Mouse (Mus musculus): ENCODE measurements around the gene Olig3. TPM values are rescaled to one million over a fixed set of nuclear protein-coding genes. Genes with fewer than 3 reads are reported as not detected.

The Olig3 gene
- 9.2 and 11.1 TPM in 2 replicates for polyA plus RNA-seq (2014; fragmentation: Nextera tagmentation; extraction: Ambion mirVana)

DNA sequence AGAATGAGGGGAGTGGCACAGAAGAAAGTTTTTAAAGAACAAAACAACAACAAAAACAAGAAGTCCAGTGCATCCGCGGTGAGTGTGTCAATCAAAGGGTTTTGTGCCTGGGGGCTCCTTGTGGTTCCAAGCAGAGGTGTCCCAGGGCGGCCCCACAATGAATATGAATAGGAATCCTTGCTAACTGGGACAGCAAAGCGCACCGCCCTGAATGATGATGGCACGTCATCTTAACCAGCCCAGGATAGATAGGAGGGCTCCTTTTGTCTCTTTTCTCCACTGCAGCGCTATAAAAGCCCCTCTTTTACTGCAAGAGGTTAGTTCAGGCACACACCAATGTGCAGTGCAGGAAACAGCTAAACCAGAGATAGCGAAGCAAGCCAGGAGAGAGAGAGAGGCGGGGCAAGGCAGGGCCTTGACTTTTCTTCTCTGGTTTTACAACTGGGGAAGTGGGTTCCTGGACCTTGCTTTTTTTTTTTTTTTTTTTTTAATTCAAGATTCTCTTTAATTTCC, at the start of gene Olig3:
Gene Olig3, plus strand, starts transcription at position 463 of the 513 bp plus-strand sequence.
- peaks cover 100% of the 10 kb centered on the region for H3K27me3 ChIP-seq (ENCODE audit: control insufficient read depth, insufficient read depth, low read length)
- DNase-seq (ENCODE audit: low spot score) (no peak), ATAC-seq (ENCODE audit: low FRiP score) (no peak)
- H3K4me1 ChIP-seq (replicated peaks; ENCODE audit: control insufficient read depth, insufficient read depth, low read length) = no peaks in the 10 kb centered on the region; the same call in 1 of the 2 replicates
- WGBS = 2% methylated on average over 9 of the region's 9 CpGs
- no peaks in the 10 kb centered on the region for H3K36me3 ChIP-seq (replicated peaks; ENCODE audit: control insufficient read depth, insufficient read depth)
- peak within 1 kb of the TSS; percentile 30 for H3K4me3 ChIP-seq (replicated peaks; ENCODE audit: low read length)
- 0 out of 2 replicates have a peak within 1 kb of the TSS, but pooled peaks have one; percentile 32 for H3K27ac ChIP-seq
- H3K9ac ChIP-seq = peak within 1 kb of the TSS; percentile 43
- H3K9me3 ChIP-seq (ENCODE audit: control insufficient read depth, low read length) = no peaks in the 10 kb centered on the region
- peak within 1 kb of the TSS; percentile 49 for H3K4me2 ChIP-seq (replicated peaks)

DNA sequence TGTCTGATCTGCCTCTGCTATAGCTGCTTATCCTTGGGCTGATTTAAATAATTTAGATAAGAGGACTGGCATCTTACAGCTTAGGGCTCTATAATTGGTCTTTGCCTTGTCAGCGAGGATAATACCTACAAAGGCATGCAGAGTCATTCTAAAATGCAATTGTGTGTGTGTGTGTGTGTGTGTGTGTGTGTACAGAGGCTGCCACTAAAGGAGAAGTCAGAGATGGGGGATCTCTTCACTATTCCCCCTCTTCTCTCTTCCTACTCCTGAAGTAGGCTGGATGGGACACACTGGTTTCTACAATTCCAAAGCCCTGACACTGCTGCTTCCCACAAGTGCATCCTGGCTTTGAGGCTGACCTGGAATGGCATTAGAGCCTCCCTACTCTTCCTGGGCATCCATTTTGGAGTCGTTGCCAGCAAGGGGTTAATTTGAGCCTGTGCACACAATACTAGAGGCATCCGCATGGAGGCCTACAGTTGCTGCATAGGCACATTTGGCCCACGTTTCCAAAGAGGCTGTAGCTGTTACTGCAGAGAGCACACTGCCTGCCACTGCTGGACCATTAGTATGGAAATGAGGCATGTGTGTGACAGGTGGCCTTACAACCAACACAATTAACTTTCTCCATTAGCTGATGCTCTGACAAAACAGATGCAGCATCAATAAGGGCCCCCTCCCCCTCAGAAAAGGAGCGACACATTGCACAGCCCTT, 46.5 kb upstream of the Olig3 start:
- DNase-seq (ENCODE audit: low spot score) (peak; percentile 55), ATAC-seq (ENCODE audit: low FRiP score) (peak; percentile 95)
- no peaks in the 10 kb centered on the region; the same call in 1 of the 2 replicates for H3K4me1 ChIP-seq (replicated peaks; ENCODE audit: control insufficient read depth, insufficient read depth, low read length)
- 10% methylated on average over 5 of the region's 5 CpGs for WGBS
- no peaks in the 10 kb centered on the region for H3K36me3 ChIP-seq (replicated peaks; ENCODE audit: control insufficient read depth, insufficient read depth)
- H3K27me3 ChIP-seq (ENCODE audit: control insufficient read depth, insufficient read depth, low read length) = peaks cover 31% of the 10 kb centered on the region
- H3K9ac ChIP-seq = no peak overlapping the region
- no peaks in the 10 kb centered on the region for H3K9me3 ChIP-seq (ENCODE audit: control insufficient read depth, low read length)
- no peak overlapping the region for H3K4me3 ChIP-seq (replicated peaks; ENCODE audit: low read length)
- H3K4me2 ChIP-seq (replicated peaks) = peak overlapping the region; percentile 25; the same call in 1 of the 2 replicates
- no peak overlapping the region for H3K27ac ChIP-seq

DNA sequence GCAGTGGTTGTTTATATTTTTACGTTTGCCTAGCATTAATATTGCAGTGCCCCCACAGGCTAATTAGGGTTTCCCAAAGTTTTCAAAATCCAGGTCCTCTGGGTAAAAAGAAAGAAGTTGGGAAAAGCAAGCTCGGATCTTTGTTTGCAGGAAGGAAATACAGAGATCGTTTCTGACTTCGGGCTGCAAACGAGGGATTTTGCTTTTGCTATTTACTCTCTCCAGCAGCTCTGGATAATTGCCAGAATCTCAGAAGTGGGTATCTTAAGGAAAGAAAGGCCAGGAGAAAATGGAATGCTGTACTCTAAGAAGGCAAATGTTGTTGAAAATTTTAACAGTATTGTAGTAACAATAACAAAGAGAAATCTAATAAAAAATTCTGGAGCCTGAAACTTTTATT, 45.9 kb upstream of the Olig3 start:
- ATAC-seq (ENCODE audit: low FRiP score) (no peak), DNase-seq (ENCODE audit: low spot score) (peak; percentile 53)
- Histone ChIP-seq H3K27me3 (ENCODE audit: control insufficient read depth, insufficient read depth, low read length) (peaks cover 34% of the 10 kb centered on the region), H3K9ac (no peak overlapping the region), H3K4me2 (replicated peaks) (peak overlapping the region; percentile 25; the same call in 1 of the 2 replicates), H3K36me3 (replicated peaks; ENCODE audit: control insufficient read depth, insufficient read depth) (no peaks in the 10 kb centered on the region), H3K27ac (0 out of 2 replicates have a peak overlapping the region, but pooled peaks have one; percentile 20), H3K4me3 (replicated peaks; ENCODE audit: low read length) (no peak overlapping the region), H3K4me1 (replicated peaks; ENCODE audit: control insufficient read depth, insufficient read depth, low read length) (no peaks in the 10 kb centered on the region; the same call in 1 of the 2 replicates), H3K9me3 (ENCODE audit: control insufficient read depth, low read length) (no peaks in the 10 kb centered on the region)
- WGBS = 14% methylated on average over 5 of the region's 5 CpGs

DNA sequence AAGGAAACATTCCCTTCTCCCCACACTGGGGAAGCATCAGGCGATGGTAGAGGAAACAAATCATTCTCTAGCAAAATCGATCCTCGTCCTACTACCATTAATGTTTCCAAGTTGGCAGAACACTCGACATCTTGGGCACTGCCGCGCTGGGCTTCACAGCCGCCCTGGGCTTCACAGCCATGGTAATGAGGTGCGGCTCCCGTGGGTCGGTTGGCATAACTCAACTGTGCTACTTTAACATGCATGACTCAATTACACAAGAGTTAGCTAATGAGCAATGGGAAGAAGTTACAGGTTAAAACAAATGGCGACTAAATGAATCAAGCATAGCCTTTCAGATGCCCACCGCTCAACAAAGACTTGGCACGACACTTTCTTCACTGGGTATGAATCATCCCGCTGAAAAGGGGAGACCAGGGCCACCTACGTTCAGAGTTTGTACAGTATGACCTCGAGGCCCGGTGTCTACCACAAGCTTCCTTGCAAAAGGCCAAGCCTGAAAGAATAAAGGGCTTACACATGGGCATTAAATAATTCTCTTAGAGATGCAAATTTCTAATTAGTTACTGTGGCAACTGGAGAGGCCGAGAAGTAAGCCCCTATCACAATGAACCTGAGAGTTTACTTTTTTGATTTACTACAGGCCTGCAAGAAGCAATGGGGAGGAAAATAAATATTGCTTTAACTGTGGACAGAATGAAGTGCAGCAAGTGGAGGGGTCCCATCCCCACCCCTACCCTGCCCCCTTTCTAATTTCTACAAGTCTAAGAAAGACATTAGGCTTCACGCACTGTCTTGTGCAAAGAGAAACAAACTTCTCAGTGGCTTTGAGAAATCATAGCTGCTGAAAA, 38.1 kb upstream of the Olig3 start:
- Histone ChIP-seq H3K36me3 (replicated peaks; ENCODE audit: control insufficient read depth, insufficient read depth) (no peaks in the 10 kb centered on the region), H3K4me1 (replicated peaks; ENCODE audit: control insufficient read depth, insufficient read depth, low read length) (0 out of 2 replicates have a peak, but pooled peaks cover 3% of the 10 kb centered on the region), H3K4me2 (replicated peaks) (no peak overlapping the region), H3K27me3 (ENCODE audit: control insufficient read depth, insufficient read depth, low read length) (peaks cover 76% of the 10 kb centered on the region), H3K9me3 (ENCODE audit: control insufficient read depth, low read length) (no peaks in the 10 kb centered on the region), H3K9ac (no peak overlapping the region), H3K4me3 (replicated peaks; ENCODE audit: low read length) (no peak overlapping the region), H3K27ac (no peak overlapping the region)
- no peak for DNase-seq (ENCODE audit: low spot score)
- WGBS = 50% methylated on average over 19 of the region's 19 CpGs
- ATAC-seq (ENCODE audit: low FRiP score) = no peak

DNA sequence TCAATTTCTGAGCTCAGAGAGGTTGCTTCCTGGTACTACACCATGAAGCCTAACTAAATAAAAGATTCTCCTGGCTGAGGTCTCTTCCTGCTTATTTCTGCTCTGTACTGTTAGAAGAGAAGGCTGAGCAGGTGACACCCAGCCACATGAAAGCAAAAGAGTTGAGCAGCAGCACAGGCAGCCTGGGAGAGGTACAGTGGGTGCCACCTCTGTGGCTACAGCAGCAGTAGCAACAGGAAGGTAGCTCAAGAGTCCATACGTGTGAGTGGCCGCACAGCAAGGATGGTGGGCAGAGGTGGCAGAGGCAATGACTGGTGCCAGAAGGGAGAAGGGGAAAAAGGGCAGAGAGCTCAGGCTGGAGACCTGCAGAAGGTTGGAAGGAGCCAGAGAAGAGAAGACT, 34.6 kb upstream of the Olig3 start:
- no peak for ATAC-seq (ENCODE audit: low FRiP score)
- Histone ChIP-seq H3K4me1 (replicated peaks; ENCODE audit: control insufficient read depth, insufficient read depth, low read length) (0 out of 2 replicates have a peak, but pooled peaks cover 3% of the 10 kb centered on the region), H3K4me3 (replicated peaks; ENCODE audit: low read length) (no peak overlapping the region), H3K27ac (no peak overlapping the region), H3K4me2 (replicated peaks) (no peak overlapping the region), H3K27me3 (ENCODE audit: control insufficient read depth, insufficient read depth, low read length) (peaks cover 58% of the 10 kb centered on the region), H3K36me3 (replicated peaks; ENCODE audit: control insufficient read depth, insufficient read depth) (no peaks in the 10 kb centered on the region), H3K9me3 (ENCODE audit: control insufficient read depth, low read length) (no peaks in the 10 kb centered on the region), H3K9ac (no peak overlapping the region)
- DNase-seq (ENCODE audit: low spot score) = no peak
- WGBS = 89% methylated on average over 2 of the region's 2 CpGs

DNA sequence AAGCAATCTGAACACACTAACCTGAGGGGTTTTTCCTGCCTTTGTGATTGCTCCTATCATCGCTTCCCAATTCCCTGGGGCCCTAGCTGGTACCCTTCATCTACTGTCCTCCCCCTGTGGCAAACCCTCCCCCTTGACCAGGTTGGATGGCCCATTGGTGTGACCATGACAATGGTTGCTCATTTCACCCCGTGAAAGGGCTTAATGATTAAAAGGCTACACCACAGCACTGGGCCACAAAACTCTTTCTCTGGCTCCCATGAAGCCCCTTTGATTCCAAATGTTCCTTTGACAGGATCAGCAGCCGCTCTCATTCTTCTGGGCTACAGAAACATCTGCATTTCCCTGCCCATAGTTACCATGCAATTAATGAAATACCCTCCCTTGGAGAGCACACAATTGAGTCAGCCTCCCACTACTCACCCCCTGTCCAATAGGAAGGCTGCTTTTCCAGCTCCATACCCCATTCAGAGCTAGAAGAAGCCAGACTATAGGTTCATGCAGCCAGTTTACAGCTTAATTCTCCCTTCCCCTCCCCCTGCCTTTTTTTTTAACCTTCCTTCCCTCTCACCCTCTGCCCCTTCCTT, 27.0 kb upstream of the Olig3 start:
- Histone ChIP-seq H3K4me1 (replicated peaks; ENCODE audit: control insufficient read depth, insufficient read depth, low read length) (no peaks in the 10 kb centered on the region), H3K36me3 (replicated peaks; ENCODE audit: control insufficient read depth, insufficient read depth) (no peaks in the 10 kb centered on the region), H3K9me3 (ENCODE audit: control insufficient read depth, low read length) (no peaks in the 10 kb centered on the region), H3K4me2 (replicated peaks) (no peak overlapping the region), H3K9ac (no peak overlapping the region), H3K4me3 (replicated peaks; ENCODE audit: low read length) (no peak overlapping the region), H3K27ac (no peak overlapping the region), H3K27me3 (ENCODE audit: control insufficient read depth, insufficient read depth, low read length) (peaks cover 21% of the 10 kb centered on the region)
- DNase-seq (ENCODE audit: low spot score) (no peak), ATAC-seq (ENCODE audit: low FRiP score) (no peak)
- WGBS = 11% methylated on average over 3 of the region's 3 CpGs

DNA sequence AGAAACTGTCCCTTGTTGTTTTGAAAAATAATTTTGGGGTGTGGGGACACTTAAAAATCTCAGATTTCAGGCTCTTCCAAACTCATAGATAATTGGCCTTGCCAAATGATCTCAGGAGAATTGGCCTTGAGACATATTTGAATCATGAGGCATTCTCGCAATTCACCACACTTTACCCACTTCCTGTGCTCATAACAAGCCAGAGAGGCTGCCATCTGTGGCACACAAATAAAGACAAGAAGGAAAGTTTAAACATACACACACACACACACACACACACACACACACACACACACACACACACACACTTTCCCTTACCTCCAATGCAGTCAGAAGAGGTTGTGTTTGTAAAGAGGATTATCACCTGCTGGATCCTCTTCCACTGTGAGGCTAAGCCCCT, 22.9 kb upstream of the Olig3 start:
- Histone ChIP-seq H3K9me3 (ENCODE audit: control insufficient read depth, low read length) (no peaks in the 10 kb centered on the region), H3K27me3 (ENCODE audit: control insufficient read depth, insufficient read depth, low read length) (peaks cover 19% of the 10 kb centered on the region)

DNA sequence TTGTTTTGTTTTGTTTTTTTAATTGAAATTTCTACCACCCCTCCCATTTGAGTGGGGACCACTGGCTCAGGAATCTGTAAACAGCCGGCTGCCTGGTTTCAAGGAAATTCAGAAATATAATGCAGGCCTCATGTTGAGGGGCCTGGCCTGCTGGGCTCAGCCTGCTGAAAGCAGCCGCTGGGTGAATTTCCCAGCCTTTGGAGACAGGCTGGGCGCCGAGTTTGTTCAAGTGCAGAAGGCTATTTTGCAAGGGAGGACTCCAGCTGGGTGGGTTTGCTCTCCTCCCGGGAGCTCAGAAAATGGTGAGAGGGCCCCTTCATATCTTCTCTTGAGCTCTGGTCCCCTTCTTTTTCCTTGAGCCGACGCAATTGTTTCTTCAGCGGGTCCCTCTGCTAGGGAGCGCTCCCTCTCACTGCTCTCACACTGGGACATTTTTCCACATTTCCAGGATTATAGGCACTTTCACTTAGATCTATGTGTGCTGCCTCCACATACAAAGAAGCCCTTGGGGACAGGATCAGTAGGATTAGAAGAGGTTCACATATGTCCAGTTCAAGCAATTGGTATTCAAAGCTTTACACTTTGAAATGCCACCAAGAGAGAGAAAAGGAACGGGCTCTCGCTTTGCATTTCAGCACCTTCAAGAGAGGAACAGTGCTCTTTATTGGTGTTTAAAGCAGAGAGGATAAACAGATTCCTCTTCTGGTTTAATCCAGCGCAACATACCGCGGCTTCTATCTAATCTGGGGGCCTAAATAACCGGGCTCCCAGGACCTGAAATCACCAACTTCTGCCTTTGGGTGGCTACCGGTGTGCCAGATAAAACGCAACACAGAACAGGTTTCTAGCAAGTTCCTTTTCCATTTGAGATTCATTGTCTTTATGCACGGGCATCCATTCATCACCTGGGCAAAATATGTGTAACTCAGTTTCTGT, 17.4 kb upstream of the Olig3 start:
- Histone ChIP-seq H3K4me1 (replicated peaks; ENCODE audit: control insufficient read depth, insufficient read depth, low read length) (no peaks in the 10 kb centered on the region), H3K27ac (no peak overlapping the region), H3K4me3 (replicated peaks; ENCODE audit: low read length) (no peak overlapping the region), H3K9me3 (ENCODE audit: control insufficient read depth, low read length) (no peaks in the 10 kb centered on the region), H3K27me3 (ENCODE audit: control insufficient read depth, insufficient read depth, low read length) (peaks cover 61% of the 10 kb centered on the region), H3K36me3 (replicated peaks; ENCODE audit: control insufficient read depth, insufficient read depth) (no peaks in the 10 kb centered on the region), H3K4me2 (replicated peaks) (no peak overlapping the region), H3K9ac (no peak overlapping the region)
- DNase-seq (ENCODE audit: low spot score) (no peak), ATAC-seq (ENCODE audit: low FRiP score) (no peak)
- WGBS = 15% methylated on average over 18 of the region's 18 CpGs

More for the DNA sequence above, 22.9 kb upstream of the Olig3 start:
- ATAC-seq (ENCODE audit: low FRiP score) (no peak), DNase-seq (ENCODE audit: low spot score) (no peak)
- no peaks in the 10 kb centered on the region for H3K36me3 ChIP-seq (replicated peaks; ENCODE audit: control insufficient read depth, insufficient read depth)
- 62% methylated on average over 1 of the region's 1 CpGs for WGBS
- H3K4me2 ChIP-seq (replicated peaks) = no peak overlapping the region
- no peak overlapping the region for H3K9ac ChIP-seq
- H3K4me1 ChIP-seq (replicated peaks; ENCODE audit: control insufficient read depth, insufficient read depth, low read length) = no peaks in the 10 kb centered on the region
- no peak overlapping the region for H3K27ac ChIP-seq
- no peak overlapping the region for H3K4me3 ChIP-seq (replicated peaks; ENCODE audit: low read length)
